Mouse (Mus musculus): ENCODE data around the gene Zbtb5.
"Not testable (repeated sequence)": the region's sequence is repeated elsewhere in the genome, so short reads cannot be mapped to it uniquely, and the experiment has no call there.

Gene Zbtb5

DNA sequence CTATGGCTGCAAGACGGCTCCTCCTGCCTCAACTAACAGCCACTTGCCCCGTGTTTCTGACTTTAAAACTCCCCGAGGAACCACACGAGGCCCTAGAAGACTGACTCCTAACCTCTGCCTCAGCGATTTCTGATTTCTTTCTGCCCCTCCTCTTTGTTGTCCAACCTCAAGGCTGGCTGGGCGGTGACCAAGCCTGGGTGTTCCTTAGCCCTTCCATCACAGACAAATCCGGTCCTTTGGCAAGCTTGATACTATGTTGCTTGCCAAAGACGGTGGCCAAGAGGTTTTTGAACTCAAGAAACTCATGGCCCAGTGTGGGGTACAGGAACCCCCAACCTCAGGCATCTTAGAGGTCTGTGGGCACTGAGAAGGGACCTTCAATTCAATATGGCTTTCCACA is 37.9 kb downstream of the Zbtb5 start:
- in situ Hi-C loops (cut with MboI; ENCODE audit: unreplicated experiment in 2 of 2) = loop anchor here (5.0 to 10.0 kb wide), 5 partner anchors 38 to 308 kb away; partner anchors contain the start of gene Zbtb5 (in 2 of the 2)

- in situ Hi-C loops (cut with MboI; ENCODE audit: unreplicated experiment in 2 of 2) = loop anchor here (5.0 to 10.0 kb wide), 5 partner anchors 38 to 308 kb away; partner anchors contain the start of gene Zbtb5 (in 2 of the 2)
Measured at GRCm38 (mm10) chr4:44973871-44974270, 38.3 kb downstream of the Zbtb5 start.

DNA sequence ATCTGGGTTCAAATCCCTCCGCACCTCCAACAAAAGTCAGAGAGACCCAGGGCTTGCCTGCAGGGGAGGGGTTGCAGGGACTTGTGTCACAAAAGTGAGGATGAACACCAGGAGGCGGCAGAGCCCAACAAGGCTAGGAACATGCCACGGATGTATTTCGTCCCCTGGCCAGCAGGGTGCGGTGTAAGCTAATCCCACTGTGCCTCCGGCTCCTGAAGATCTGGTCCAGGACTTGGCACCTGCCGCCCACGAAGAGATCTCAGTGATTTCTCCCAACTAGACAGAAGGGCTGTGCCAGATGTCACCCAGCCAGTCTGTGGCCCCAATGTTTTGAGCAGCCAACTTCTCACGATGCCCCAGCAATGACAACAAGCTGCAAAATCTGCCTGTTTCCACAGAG is 38.8 kb downstream of the Zbtb5 start:
- in situ Hi-C loops (cut with MboI; ENCODE audit: unreplicated experiment in 2 of 2) = loop anchor here (5.0 to 10.0 kb wide), 5 partner anchors 39 to 309 kb away; partner anchors contain the start of gene Zbtb5 (in 2 of the 2)

- in situ Hi-C loops (cut with MboI; ENCODE audit: unreplicated experiment in 2 of 2) = loop anchor here (5.0 to 10.0 kb wide), 5 partner anchors 42 to 312 kb away; partner anchors contain the start of gene Zbtb5 (in 2 of the 2)
Measured at GRCm38 (mm10) chr4:44970612-44971110, 41.6 kb downstream of the Zbtb5 start.

DNA sequence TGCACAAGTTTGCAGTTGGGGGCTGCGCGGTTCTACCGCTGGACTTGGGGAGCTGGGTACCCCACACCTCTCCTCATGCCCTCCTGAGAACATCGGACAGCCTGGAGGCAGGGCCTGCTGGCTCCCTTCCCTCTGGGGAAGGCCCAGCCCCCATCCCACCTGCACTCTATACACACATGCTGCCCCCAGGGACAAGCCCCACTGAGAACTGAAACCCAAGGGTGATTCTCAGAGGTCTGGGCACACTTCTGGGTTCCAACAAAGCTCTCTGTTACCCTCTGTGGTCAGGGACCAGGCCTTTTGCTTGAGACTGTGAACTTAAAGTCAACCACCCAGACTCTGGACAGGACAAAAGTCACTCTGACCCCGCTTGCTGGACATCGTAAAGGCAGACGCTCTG is 42.2 kb downstream of the Zbtb5 start:
- in situ Hi-C loops (cut with MboI; ENCODE audit: unreplicated experiment in 2 of 2) = loop anchor here (5.0 to 10.0 kb wide), 5 partner anchors 42 to 312 kb away; partner anchors contain the start of gene Zbtb5 (in 2 of the 2)

- in situ Hi-C loops (cut with MboI; ENCODE audit: unreplicated experiment in 2 of 2) = loop anchor here (5.0 kb wide), 3 partner anchors 50 to 260 kb away; partner anchors contain the start of gene Pax5 (in 1 of the 2)
Measured at GRCm38 (mm10) chr4:44967402-44967801, 44.8 kb downstream of the Zbtb5 start.

DNA sequence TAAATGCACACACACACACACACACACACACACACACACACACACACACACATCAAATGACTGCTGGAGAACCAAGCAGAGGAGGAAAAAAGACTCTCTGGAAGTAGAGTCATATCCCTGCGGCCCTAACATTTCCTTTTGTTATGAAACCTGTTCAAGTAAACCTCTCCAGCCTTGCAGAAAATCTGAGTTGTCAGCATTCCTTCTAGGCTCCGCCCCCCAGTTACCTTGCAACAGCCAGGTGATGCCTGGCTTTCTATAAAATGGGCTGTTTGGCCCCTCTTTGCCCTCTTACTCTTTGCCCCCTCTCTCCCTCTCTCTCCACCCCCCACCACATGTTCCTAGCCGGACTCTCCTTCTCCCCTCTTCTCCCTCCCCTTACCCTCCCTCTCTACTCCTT is 46.5 kb downstream of the Zbtb5 start:
- in situ Hi-C loops (cut with MboI; ENCODE audit: unreplicated experiment in 2 of 2) = loop anchor here (5.0 kb wide), 3 partner anchors 48 to 258 kb away; partner anchors contain the start of gene Pax5 (in 1 of the 2)

GRCm38 (mm10) chr4:44965175-44965574 is 47.0 kb downstream of the Zbtb5 start:
- in situ Hi-C loops (cut with MboI; ENCODE audit: unreplicated experiment in 2 of 2) = loop anchor here (5.0 kb wide), 3 partner anchors 48 to 258 kb away; partner anchors contain the start of gene Pax5 (in 1 of the 2)

DNA sequence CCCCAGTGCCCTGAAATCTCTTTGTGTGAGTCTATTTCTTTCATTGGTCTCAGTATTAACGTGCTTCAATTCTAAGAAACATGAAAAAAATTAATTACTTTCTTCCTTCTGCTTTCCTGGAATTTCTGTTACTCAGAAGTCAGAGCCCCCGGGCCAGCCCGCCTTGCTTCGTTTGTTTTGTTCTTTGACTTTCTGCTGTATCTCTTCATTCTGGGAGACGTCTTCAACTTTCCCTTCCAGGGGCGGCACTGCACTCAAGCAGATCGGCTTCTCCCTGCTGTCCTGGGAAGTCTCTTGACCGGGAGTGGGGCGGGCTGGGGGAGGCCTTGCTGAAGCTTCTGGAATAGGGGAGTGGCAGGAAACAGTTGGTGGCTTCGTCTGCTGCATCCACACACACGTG is 49.1 kb downstream of the Zbtb5 start:
- in situ Hi-C loops (cut with MboI; ENCODE audit: unreplicated experiment in 2 of 2) = no loop called here

DNA sequence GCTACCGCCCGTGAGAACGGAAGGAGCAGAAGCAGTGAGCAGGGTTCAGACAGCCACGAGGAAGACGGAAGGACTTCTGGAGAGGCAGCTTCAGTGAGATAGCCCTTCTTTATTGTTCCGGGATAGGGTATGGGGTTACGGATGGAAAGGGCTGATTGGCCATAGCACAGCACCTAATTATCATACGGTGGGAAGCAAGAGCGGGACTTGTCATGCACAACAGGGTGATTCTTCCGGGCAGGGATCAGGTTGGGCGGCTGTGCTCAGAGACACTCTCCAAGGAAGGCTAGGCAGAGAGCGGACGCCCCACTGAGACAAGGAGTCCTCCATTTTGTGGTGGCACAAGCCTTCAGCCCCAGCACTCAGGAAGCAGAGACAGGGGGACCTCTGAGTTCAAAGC is 53.0 kb downstream of the Zbtb5 start:
- in situ Hi-C loops (cut with MboI; ENCODE audit: unreplicated experiment in 2 of 2) = no loop called here

DNA sequence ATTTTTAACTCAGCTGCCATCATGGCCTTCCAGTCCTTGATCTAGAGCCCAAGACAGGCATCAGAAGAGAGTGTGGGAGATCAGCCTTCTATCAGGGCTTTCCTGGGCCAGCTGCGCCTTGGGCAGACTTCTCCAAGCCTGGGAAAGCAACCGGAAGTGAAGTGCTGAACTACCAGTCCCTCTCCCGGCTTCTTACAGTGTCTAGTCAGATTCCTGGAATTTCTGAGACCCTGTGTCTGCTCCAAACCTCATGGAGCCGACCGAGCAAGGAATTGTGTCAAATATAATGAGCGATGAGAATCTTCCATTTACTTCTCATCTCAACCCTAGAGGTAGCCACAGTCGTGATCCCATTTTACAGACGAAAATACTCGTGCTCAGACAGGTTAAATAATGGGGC is 53.4 kb downstream of the Zbtb5 start:
- in situ Hi-C loops (cut with MboI; ENCODE audit: unreplicated experiment in 2 of 2) = no loop called here

GRCm38 (mm10) chr4:44953041-44953440 is 59.2 kb downstream of the Zbtb5 start:
- in situ Hi-C loops (cut with MboI; ENCODE audit: unreplicated experiment in 2 of 2) = no loop called here

GRCm38 (mm10) chr4:44948314-44948713 is 63.9 kb downstream of the Zbtb5 start:
- in situ Hi-C loops (cut with MboI; ENCODE audit: unreplicated experiment in 2 of 2) = no loop called here

- in situ Hi-C loops (cut with MboI; ENCODE audit: unreplicated experiment in 2 of 2) = no loop called here
Measured at GRCm38 (mm10) chr4:44947464-44947863, 64.7 kb downstream of the Zbtb5 start.

- in situ Hi-C loops (cut with MboI; ENCODE audit: unreplicated experiment in 2 of 2) = not testable (repeated sequence)
Measured at GRCm38 (mm10) chr4:44946126-44946525, 66.1 kb downstream of the Zbtb5 start.

DNA sequence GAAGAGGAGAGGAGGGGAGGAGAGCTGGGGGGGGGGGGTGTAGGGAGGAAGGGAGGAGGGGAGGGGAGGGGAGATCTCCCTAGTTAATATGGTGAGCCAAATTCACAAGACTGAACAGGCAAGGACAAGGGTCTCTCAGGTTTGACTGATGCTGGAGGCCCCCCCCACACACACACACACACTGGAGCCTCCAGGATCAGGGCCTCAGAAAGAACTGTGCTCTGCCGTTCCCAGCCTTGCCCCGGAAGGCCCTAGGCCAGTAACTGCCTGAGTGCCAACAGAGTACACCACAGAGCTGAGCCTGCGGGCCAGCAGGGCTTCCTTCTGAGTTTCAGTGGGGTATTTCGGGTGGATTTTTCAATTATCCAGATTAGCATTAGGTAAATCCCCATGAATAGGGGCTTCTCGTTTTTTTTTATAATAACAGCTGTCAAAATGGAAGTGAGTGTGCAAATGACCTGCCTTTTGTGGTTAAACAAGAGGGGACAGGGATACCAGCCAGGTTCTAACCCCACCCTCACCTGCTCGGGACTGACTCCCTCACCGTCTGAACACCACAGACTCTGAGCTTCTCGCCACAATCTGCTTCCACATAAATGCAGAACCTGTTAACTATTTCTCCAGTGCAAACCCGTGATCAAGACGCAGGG is 67.7 kb downstream of the Zbtb5 start:
- in situ Hi-C loops (cut with MboI; ENCODE audit: unreplicated experiment in 2 of 2) = no loop called here

DNA sequence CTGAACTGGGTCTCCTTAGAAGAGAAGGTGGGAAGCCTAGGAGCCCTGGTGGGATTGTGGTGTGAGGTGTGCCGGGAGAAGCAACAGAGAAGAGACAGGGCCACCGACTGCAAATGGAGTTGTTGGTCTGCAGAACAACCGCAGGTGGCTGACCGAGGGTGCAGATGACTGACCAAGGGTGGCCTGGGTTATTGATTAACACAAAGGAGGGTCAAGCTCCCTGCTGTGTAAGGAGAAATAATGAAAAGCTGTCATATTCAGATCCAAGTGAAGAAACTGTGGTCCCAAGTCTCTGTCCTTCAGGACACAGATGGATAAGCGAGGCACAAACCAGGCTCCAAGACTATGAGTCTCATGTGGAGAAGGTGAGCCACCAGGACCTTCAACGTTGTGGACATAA is 68.7 kb downstream of the Zbtb5 start:
- in situ Hi-C loops (cut with MboI; ENCODE audit: unreplicated experiment in 2 of 2) = no loop called here

GRCm38 (mm10) chr4:44942237-44942636 is 70.0 kb downstream of the Zbtb5 start:
- in situ Hi-C loops (cut with MboI; ENCODE audit: unreplicated experiment in 2 of 2) = no loop called here

Measured in v-Abl transformed pro-B cells (cell line).